Mouse (Mus musculus) spleen, adult 2 months (tissue): ENCODE results near the gene Aven. TPM values are rescaled to one million over a fixed set of nuclear protein-coding genes. Genes with fewer than 3 reads are reported as not detected.

ENCODE experiments used
- DNase-seq, 2 experiments: peaks; one replicate each; pipeline versions ENCODE4 v3.0.0 to v3.0.0-alpha.2; 2012 to 2021; ENCODE audit warnings: low spot score in 2 of 2, low read depth in 1 of 2
- H3K27ac ChIP-seq: fragments of 200-500 bp; 2 replicates; pipeline ENCODE4 v1.5.1; 2012; ENCODE audit warnings: low read length, inconsistent platforms; ENCODE audit not compliant: insufficient read depth
- H3K27me3 ChIP-seq: fragments of 200-500 bp; 2 replicates; pipeline ENCODE4 v1.6.1; 2012; ENCODE audit warnings: mild to moderate bottlenecking, moderate library complexity, low read length, inconsistent platforms; ENCODE audit not compliant: control insufficient read depth, insufficient read depth
- H3K36me3 ChIP-seq: fragments of 200-500 bp; 2 replicates; pipeline ENCODE4 v1.6.1; 2012; ENCODE audit warnings: mild to moderate bottlenecking, low read length, inconsistent platforms; ENCODE audit not compliant: control insufficient read depth, insufficient read depth
- H3K4me1 ChIP-seq: fragments of 200-500 bp; 2 replicates; pipeline ENCODE4 v1.6.1; 2011; ENCODE audit warnings: inconsistent platforms; ENCODE audit not compliant: control insufficient read depth, insufficient read depth, insufficient read length
- H3K4me3 ChIP-seq: fragments of 200-500 bp; 2 replicates; pipeline ENCODE4 v1.5.1; 2011; ENCODE audit warnings: mild to moderate bottlenecking, inconsistent platforms; ENCODE audit not compliant: insufficient read depth, insufficient read length; ENCODE audit errors: extremely low read depth
- CTCF ChIP-seq: fragments of 200-500 bp; IDR thresholded peaks from 2 replicates; pipeline ENCODE4 v1.5.1; 2011; ENCODE audit warnings: mild to moderate bottlenecking, inconsistent platforms; ENCODE audit not compliant: insufficient read depth, insufficient read length, insufficient replicate concordance; ENCODE audit errors: extremely low read depth
- POLR2A ChIP-seq: fragments of 200-500 bp; IDR thresholded peaks from 2 replicates; pipeline ENCODE4 v1.6.1; 2011; ENCODE audit warnings: low read depth, low read length, inconsistent platforms
- WGBS: fragments of 180-500 bp; shearing (Covaris S2); methylation state at CpG from one replicate; pipeline ENCODE4 v1.1.7; 2018; 5-methylcytosine and 5-hydroxymethylcytosine counted together
- polyA plus RNA-seq: library from polyadenylated mRNA; depleted of rRNA; stranded (reverse); fragments of >200 nt; gene quantifications from 2 replicates; pipeline ENCODE4 v1.2.3, GENCODE M21; 2012

Aven gene
- polyA plus RNA-seq, 1 experiment = 2.7 TPM

DNA sequence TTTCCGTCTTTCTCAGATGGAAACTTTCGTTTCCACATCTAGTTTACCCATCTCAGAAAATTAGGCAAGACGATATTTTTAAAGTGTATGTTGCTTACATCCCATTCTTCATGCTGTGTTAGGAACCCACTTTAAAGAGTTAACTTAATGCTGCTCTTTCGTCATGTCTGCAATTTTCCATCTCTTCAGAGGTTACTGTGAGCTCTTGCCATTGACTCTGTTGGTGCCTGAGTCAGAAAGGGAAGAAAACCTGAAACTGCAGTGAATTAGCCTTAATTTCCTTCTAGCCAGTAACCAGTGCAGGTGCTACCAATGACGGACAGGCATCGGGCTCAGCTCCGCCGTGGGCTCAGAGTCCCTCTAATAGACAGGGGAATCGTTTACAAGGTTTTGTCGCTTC lies 63.8 kb downstream of the Aven start:
- Histone ChIP-seq H3K4me3 (no peak overlapping the region), H3K36me3 (no peaks in the 10 kb centered on the region), H3K27ac (no peak overlapping the region), H3K27me3 (no peaks in the 10 kb centered on the region), H3K4me1 (no peaks in the 10 kb centered on the region)
- TF ChIP-seq CTCF (no peak), POLR2A (no peak)
- WGBS = 94% methylated on average over 10 of the region's 10 CpGs
- no peak for DNase-seq

DNA sequence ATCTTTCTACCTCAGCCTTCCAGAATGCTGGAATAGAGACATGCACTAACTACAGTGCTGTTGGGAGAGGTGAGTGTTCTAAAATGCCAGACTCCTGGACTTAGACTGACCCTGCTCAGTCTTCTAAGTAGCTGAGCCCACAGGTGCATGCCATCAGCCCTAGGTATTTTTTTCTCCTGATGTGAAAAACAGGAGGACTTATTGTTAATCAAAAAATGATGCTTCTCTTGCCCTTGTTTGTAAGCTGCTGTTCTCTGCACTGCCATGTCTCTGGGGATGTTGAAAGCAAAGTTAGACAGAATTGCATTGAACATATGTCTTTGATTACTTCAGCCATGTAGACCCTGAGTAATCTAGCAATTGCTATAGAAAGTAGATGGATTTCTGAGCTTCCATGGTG lies 64.7 kb downstream of the Aven start:
- H3K27ac ChIP-seq = no peak overlapping the region
- no peaks in the 10 kb centered on the region for H3K27me3 ChIP-seq
- H3K36me3 ChIP-seq = no peaks in the 10 kb centered on the region
- H3K4me3 ChIP-seq = no peak overlapping the region
- DNase-seq = no peak
- H3K4me1 ChIP-seq = no peaks in the 10 kb centered on the region
- TF ChIP-seq POLR2A (no peak), CTCF (no peak)

DNA sequence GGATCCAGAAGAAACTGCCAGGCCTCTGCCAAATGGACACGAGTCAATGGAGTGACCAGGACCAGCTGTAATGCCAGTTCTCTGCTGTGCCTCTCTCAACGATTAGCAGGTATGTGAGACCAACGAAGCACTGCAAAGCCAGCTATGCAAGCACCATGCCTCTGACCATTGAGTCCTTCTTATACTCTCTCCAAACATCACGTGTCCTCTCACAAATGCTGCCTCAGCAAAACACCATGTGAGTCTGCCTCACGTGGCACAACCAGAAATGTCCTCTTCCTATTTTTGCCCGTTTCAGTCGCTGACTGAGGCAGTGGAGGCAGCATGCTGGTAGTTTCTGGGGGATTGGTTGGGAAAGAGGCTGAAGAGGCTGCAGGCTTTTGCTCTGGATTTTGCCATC lies 68.8 kb downstream of the Aven start:
- H3K36me3 ChIP-seq = no peaks in the 10 kb centered on the region
- no peak for DNase-seq
- H3K4me3 ChIP-seq = no peak overlapping the region
- no peak overlapping the region for H3K27ac ChIP-seq
- 83% methylated on average over 7 of the region's 7 CpGs for WGBS
- TF ChIP-seq CTCF (no peak), POLR2A (no peak)
- no peaks in the 10 kb centered on the region for H3K27me3 ChIP-seq
- H3K4me1 ChIP-seq = no peaks in the 10 kb centered on the region

DNA sequence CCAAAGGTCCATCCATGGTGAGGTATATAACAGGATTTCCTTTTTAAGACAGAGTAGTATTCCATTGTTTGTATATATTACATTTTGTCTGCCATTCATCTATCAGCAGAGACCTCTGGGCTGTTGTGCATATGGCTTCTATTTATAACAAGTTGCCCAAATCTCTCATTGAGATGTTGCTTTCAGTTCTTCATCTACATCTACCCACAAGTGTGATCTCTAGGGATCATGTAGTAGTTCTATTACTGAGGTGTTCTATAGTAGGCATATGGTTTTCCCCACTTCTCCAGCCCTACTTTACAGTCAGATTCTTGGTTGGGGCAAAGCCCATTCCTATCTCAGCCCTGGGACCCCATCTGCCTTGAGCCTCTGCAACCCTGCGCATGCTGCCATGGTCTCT lies 72.3 kb downstream of the Aven start:
- 97% methylated on average over 1 of the region's 1 CpGs for WGBS
- TF ChIP-seq POLR2A = no peak
- no peak for TF ChIP-seq CTCF
- Histone ChIP-seq H3K4me1 (no peaks in the 10 kb centered on the region), H3K27ac (no peak overlapping the region), H3K27me3 (no peaks in the 10 kb centered on the region), H3K36me3 (no peaks in the 10 kb centered on the region), H3K4me3 (no peak overlapping the region)
- DNase-seq = no peak

DNA sequence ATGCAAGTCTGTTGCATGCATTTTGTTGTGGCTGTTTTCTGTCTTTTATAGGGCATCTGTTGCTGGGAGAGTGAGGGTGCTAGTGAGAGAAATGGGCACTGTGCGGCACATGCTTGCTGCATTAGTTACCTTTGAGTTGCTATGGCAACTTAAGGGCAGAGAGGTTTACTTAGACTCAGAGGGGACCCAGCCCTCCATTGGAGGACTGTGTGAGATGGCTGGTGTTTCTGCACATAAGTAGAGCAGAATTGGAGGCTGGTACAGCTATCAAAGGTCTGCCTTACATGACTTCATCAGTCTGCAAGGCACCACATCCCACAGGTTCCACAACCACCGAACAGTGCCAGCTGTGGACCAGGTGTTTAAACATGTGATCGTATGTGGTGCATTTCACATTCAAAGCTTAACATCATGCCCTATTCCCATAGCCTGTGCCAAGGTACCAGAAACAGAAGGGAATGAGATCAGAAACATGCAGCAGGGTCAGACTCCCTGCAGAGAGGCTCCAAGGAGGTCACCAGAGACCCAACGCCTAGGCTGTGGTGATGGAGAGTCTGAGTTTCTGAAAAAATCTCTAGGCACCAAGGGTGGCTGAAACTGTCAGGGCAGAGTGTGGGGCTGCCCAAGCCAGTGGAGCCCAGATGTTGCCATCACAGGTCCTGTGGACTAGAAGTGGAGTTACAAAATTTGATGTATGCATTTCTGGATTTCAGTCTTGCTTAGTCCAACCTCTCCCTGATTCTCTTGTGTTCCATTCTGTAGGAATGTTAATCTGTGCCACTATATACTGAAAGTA lies 73.7 kb downstream of the Aven start:
- no peak for DNase-seq
- WGBS = 90% methylated on average over 4 of the region's 4 CpGs

DNA sequence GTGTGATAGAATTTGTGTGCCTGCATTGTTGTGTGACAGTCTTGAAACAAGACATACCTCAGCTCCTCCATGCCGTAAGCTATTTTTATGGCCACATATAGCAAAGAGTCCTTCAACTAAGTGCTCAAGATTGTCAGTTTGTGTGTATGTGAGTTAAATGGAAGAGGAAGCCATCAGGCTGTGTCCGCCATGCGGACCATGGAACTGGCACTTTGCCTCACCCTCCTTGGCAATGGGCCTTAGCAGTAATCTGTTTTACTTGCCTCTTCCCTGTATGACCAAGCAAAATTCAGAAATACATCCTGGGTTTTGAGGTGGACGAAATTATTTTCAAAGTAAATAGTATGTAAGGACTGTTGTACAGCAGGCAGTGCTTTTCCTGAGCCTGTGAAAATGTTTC lies 75.0 kb downstream of the Aven start:
- Histone ChIP-seq H3K4me1 (no peaks in the 10 kb centered on the region), H3K27ac (no peak overlapping the region), H3K36me3 (no peaks in the 10 kb centered on the region), H3K4me3 (no peak overlapping the region), H3K27me3 (no peaks in the 10 kb centered on the region)
- no peak for DNase-seq
- TF ChIP-seq CTCF = no peak
- no peak for TF ChIP-seq POLR2A
- WGBS = 88% methylated on average over 4 of the region's 4 CpGs

More for the DNA sequence above, 73.7 kb downstream of the Aven start:
- no peaks in the 10 kb centered on the region for H3K27me3 ChIP-seq
- no peak overlapping the region for H3K27ac ChIP-seq
- H3K36me3 ChIP-seq = no peaks in the 10 kb centered on the region
- no peak overlapping the region for H3K4me3 ChIP-seq
- no peaks in the 10 kb centered on the region for H3K4me1 ChIP-seq
- no peak for TF ChIP-seq POLR2A
- TF ChIP-seq CTCF = no peak

DNA sequence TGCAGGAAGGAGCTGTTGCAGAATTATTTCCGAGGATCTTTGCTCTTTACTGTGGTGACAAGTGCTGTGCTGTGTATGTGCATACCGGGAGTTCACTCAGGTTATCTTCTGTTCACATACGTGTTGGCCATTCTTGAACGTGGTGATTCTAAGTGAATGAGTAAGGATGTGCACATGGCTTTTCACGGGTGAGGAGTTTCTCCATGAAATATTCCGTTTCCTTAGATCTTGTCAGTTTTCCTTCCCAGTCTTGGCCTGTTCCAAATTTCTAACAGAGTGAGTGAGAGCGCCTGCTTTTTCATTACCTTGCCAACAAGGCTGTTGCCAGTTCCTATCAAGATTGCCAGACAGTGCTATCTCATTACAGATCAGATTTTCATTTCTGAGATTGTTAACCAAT lies 98.2 kb downstream of the Aven start:
- TF ChIP-seq CTCF = no peak
- no peak for TF ChIP-seq POLR2A
- Histone ChIP-seq H3K4me3 (no peak overlapping the region), H3K36me3 (no peaks in the 10 kb centered on the region), H3K4me1 (no peaks in the 10 kb centered on the region), H3K27me3 (no peaks in the 10 kb centered on the region), H3K27ac (no peak overlapping the region)
- 81% methylated on average over 7 of the region's 7 CpGs for WGBS
- DNase-seq = no peak
